Mouse (Mus musculus): ENCODE results near the gene Zpbp2. TPM values are rescaled to one million over a fixed set of nuclear protein-coding genes. Genes with fewer than 3 reads are reported as not detected.

Zpbp2 gene
- total RNA-seq, 1 experiment, result 0.22 TPM

DNA sequence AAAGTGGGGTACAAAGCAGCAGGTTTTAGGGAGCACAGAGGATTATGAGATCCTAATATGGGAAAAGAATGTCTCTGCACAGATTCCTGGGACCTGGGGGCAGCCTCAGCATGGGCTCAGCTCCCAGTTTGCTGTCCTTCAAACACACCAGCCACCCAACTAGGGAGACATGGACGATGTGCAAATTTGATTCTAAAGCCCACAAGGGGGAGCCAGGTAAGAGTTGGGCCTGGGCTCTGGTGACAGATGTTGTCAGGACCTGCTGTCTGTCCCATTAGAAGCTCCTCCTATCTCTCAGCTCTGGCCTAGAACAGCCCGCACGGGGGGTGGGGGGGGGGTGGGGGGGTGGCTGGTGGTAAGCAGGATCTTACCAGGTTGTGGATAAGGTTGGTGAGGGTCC, 32.7 kb downstream of the Zpbp2 start:
- TF ChIP-seq CHD2 (IDR thresholded peaks at IDR 0.05; ENCODE audit: low read depth, low read length) (no peak), ZNF384 (IDR thresholded peaks at IDR 0.05; ENCODE audit: low read depth, low read length) (no peak), HCFC1 (IDR thresholded peaks at IDR 0.05; ENCODE audit: borderline replicate concordance, insufficient read depth, low read length) (no peak), MAFK (IDR thresholded peaks at IDR 0.05; ENCODE audit: insufficient read depth, low read depth, low read length) (no peak), ZC3H11A (IDR thresholded peaks at IDR 0.05; ENCODE audit: borderline replicate concordance, low read depth, low read length) (no peak)
- H3K36me3 ChIP-seq (ENCODE audit: control insufficient read depth, insufficient read depth, low read length, poor library complexity, severe bottlenecking), result peaks cover 15% of the 10 kb centered on the region
- no peak overlapping the region for H3K27ac ChIP-seq (ENCODE audit: insufficient read depth, low read depth, low read length, poor library complexity, severe bottlenecking)
- H3K4me3 ChIP-seq (ENCODE audit: insufficient read depth in 1 of 2, low read depth in 1 of 2, low read length in 2 of 2, poor library complexity in 1 of 2, severe bottlenecking in 1 of 2), result no peak overlapping the region
- no peak for DNase-seq (ENCODE audit: low read depth, low spot score)
- H3K4me1 ChIP-seq (ENCODE audit: control insufficient read depth in 2 of 2, insufficient read depth in 2 of 2, low read length in 2 of 2, poor library complexity in 1 of 2), result peaks cover 6 to 37% of the 10 kb centered on the region in 2 experiments
- in situ Hi-C loops (cut with MboI; ENCODE audit: low sequenced_read_pairs in 2 of 2, unreplicated experiment in 2 of 2), result no loop called here
- H3K9me3 ChIP-seq (ENCODE audit: control insufficient read depth, insufficient read depth, low read depth, low read length), result no peaks in the 10 kb centered on the region
- H3K9ac ChIP-seq (ENCODE audit: insufficient read depth, low read depth, low read length, poor library complexity, severe bottlenecking), result no peak overlapping the region

DNA sequence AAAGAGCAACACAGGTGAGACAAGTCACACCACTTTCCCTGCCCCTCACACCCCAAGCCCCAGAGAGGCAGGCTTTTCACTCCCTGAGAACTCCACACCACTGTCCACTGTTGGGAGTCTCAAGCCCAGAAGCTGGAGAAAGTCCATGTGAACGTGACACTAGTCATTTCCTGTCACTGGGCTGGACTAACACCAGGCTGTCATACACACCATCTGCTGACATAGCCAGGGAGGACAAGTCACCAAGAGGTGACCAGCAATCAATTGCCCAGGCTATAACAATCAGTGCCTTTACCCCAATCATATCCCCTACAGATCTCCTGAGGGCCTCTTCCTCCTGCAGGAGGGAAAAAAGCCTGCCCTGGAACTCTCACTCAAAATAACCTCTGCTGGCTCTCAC, 33.2 kb downstream of the Zpbp2 start:
- Histone ChIP-seq H3K9me3 (ENCODE audit: control insufficient read depth, insufficient read depth, low read depth, low read length) (no peaks in the 10 kb centered on the region), H3K27ac (ENCODE audit: insufficient read depth, low read depth, low read length, poor library complexity, severe bottlenecking) (no peak overlapping the region), H3K36me3 (ENCODE audit: control insufficient read depth, insufficient read depth, low read length, poor library complexity, severe bottlenecking) (peaks cover 15% of the 10 kb centered on the region), H3K4me1 (ENCODE audit: control insufficient read depth in 2 of 2, insufficient read depth in 2 of 2, low read length in 2 of 2, poor library complexity in 1 of 2) (peaks cover 6 to 40% of the 10 kb centered on the region in 2 experiments), H3K4me3 (ENCODE audit: insufficient read depth in 1 of 2, low read depth in 1 of 2, low read length in 2 of 2, poor library complexity in 1 of 2, severe bottlenecking in 1 of 2) (no peak overlapping the region), H3K9ac (ENCODE audit: insufficient read depth, low read depth, low read length, poor library complexity, severe bottlenecking) (no peak overlapping the region)
- in situ Hi-C loops (cut with MboI; ENCODE audit: low sequenced_read_pairs in 2 of 2, unreplicated experiment in 2 of 2), result no loop called here
- no peak for DNase-seq (ENCODE audit: low read depth, low spot score)
- no peak for TF ChIP-seq HCFC1 (IDR thresholded peaks at IDR 0.05; ENCODE audit: borderline replicate concordance, insufficient read depth, low read length)
- TF ChIP-seq MAFK (IDR thresholded peaks at IDR 0.05; ENCODE audit: insufficient read depth, low read depth, low read length), result no peak
- TF ChIP-seq CHD2 (IDR thresholded peaks at IDR 0.05; ENCODE audit: low read depth, low read length), result no peak
- TF ChIP-seq ZNF384 (IDR thresholded peaks at IDR 0.05; ENCODE audit: low read depth, low read length), result no peak
- TF ChIP-seq ZC3H11A (IDR thresholded peaks at IDR 0.05; ENCODE audit: borderline replicate concordance, low read depth, low read length), result no peak

DNA sequence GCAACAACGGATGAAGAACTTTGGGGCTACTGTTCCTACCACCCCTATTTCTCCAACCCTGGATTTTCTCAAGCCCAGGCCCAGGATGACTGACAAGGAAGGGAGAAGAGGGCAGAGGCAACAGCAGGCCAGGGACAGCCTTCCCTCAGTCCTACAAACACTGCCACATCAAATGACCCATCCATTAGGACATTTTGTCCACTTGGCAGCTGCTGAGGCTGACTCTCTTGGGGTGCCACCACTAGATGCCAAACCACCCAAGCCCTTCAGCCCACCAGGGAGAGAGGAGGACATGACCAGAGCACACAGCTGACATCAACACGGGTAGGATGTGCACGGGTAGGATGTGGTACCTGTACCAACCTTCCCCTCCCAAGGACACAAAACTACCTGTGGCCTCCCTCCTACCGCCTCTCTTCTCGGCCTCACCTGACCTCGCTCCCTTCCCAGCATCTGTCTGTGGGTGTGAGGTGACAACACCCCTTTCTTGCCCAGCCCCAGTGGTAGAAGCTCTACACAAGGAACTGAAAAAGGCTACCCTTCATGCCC, 33.8 kb downstream of the Zpbp2 start:
- DNase-seq (ENCODE audit: low read depth, low spot score), result no peak
- in situ Hi-C loops (cut with MboI; ENCODE audit: low sequenced_read_pairs in 2 of 2, unreplicated experiment in 2 of 2), result no loop called here
- H3K4me3 ChIP-seq (ENCODE audit: insufficient read depth in 1 of 2, low read depth in 1 of 2, low read length in 2 of 2, poor library complexity in 1 of 2, severe bottlenecking in 1 of 2), result no peak overlapping the region
- no peaks in the 10 kb centered on the region for H3K9me3 ChIP-seq (ENCODE audit: control insufficient read depth, insufficient read depth, low read depth, low read length)
- no peak overlapping the region for H3K9ac ChIP-seq (ENCODE audit: insufficient read depth, low read depth, low read length, poor library complexity, severe bottlenecking)
- H3K4me1 ChIP-seq (ENCODE audit: control insufficient read depth in 2 of 2, insufficient read depth in 2 of 2, low read length in 2 of 2, poor library complexity in 1 of 2), result peaks cover 6 to 39% of the 10 kb centered on the region in 2 experiments
- TF ChIP-seq HCFC1 (IDR thresholded peaks at IDR 0.05; ENCODE audit: borderline replicate concordance, insufficient read depth, low read length), result no peak
- no peak for TF ChIP-seq ZC3H11A (IDR thresholded peaks at IDR 0.05; ENCODE audit: borderline replicate concordance, low read depth, low read length)
- TF ChIP-seq CHD2 (IDR thresholded peaks at IDR 0.05; ENCODE audit: low read depth, low read length), result no peak
- no peak for TF ChIP-seq MAFK (IDR thresholded peaks at IDR 0.05; ENCODE audit: insufficient read depth, low read depth, low read length)
- TF ChIP-seq ZNF384 (IDR thresholded peaks at IDR 0.05; ENCODE audit: low read depth, low read length), result no peak
- peaks cover 15% of the 10 kb centered on the region for H3K36me3 ChIP-seq (ENCODE audit: control insufficient read depth, insufficient read depth, low read length, poor library complexity, severe bottlenecking)
- no peak overlapping the region for H3K27ac ChIP-seq (ENCODE audit: insufficient read depth, low read depth, low read length, poor library complexity, severe bottlenecking)

DNA sequence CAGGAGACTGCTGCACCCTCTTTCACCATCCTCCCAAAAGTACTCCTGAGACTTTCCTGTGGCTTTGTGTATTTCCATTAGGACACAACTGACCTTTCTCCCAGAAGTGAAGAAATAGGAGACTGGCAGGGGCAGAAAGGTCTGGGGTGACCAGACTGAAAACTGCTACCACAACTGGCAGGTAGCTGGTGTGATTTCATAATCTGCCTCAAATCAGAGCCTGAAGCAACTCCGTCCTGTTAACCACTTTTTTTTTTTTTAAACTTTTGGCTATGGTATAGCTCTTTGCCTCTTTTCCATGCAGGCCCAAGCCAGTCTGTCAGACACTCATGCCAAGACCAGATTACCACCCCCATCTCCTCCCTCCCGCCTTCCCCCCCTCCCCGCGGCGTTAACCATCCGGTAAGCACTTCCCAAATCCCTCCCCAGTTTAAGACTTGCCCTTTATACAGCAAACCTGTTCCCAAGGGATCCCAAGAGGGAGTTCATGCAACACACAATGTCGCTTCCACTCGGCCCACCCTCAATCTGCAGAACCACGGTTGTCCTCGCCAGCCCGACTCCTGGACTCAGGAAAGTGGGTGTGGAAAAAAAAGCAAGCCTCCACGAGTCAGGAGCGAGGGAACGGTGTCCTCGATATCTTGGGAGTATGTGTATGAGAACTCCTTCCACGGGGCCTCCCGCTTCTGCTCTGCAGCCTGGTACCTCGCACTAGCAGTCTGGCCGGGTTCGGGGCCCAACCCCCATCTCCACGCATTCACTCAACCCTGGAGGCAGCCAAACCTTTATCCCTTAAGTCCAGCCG, 35.4 kb downstream of the Zpbp2 start:
- TF ChIP-seq ZC3H11A (IDR thresholded peaks at IDR 0.05; ENCODE audit: borderline replicate concordance, low read depth, low read length), result no peak
- no peak for TF ChIP-seq ZNF384 (IDR thresholded peaks at IDR 0.05; ENCODE audit: low read depth, low read length)
- no peak for TF ChIP-seq HCFC1 (IDR thresholded peaks at IDR 0.05; ENCODE audit: borderline replicate concordance, insufficient read depth, low read length)
- no peak for TF ChIP-seq CHD2 (IDR thresholded peaks at IDR 0.05; ENCODE audit: low read depth, low read length)
- H3K27ac ChIP-seq (ENCODE audit: insufficient read depth, low read depth, low read length, poor library complexity, severe bottlenecking), result no peak overlapping the region
- peaks cover 0 to 25% of the 10 kb centered on the region in 2 experiments; a peak in 3 of 4 replicates for H3K4me1 ChIP-seq (ENCODE audit: control insufficient read depth in 2 of 2, insufficient read depth in 2 of 2, low read length in 2 of 2, poor library complexity in 1 of 2)

More for the DNA sequence above, 35.4 kb downstream of the Zpbp2 start:
- Histone ChIP-seq H3K9me3 (ENCODE audit: control insufficient read depth, insufficient read depth, low read depth, low read length) (no peaks in the 10 kb centered on the region), H3K36me3 (ENCODE audit: control insufficient read depth, insufficient read depth, low read length, poor library complexity, severe bottlenecking) (peaks cover 15% of the 10 kb centered on the region), H3K4me3 (ENCODE audit: insufficient read depth in 1 of 2, low read depth in 1 of 2, low read length in 2 of 2, poor library complexity in 1 of 2, severe bottlenecking in 1 of 2) (peak overlapping the region; percentile 97), H3K9ac (ENCODE audit: insufficient read depth, low read depth, low read length, poor library complexity, severe bottlenecking) (peak overlapping the region; percentile 94)
- in situ Hi-C loops (cut with MboI; ENCODE audit: low sequenced_read_pairs in 2 of 2, unreplicated experiment in 2 of 2), result no loop called here
- no peak for DNase-seq (ENCODE audit: low read depth, low spot score)
